Mouse (Mus musculus) bone marrow macrophage, adult 2 months (primary cell): ENCODE data around the gene Gm17324.
"Not testable (repeated sequence)": the region's sequence is repeated elsewhere in the genome, so short reads cannot be mapped to it uniquely, and the experiment has no call there.

ENCODE experiments used
- CTCF ChIP-seq: IDR thresholded peaks from 2 replicates; pipeline ENCODE4 v1.5.1; 2012; ENCODE audit warnings: low read depth, mild to moderate bottlenecking, low read length, moderate library complexity
- POLR2A ChIP-seq: IDR thresholded peaks from 2 replicates; pipeline ENCODE4 v1.6.1; 2012; ENCODE audit warnings: mild to moderate bottlenecking, low read depth, low read length, borderline replicate concordance

DNA sequence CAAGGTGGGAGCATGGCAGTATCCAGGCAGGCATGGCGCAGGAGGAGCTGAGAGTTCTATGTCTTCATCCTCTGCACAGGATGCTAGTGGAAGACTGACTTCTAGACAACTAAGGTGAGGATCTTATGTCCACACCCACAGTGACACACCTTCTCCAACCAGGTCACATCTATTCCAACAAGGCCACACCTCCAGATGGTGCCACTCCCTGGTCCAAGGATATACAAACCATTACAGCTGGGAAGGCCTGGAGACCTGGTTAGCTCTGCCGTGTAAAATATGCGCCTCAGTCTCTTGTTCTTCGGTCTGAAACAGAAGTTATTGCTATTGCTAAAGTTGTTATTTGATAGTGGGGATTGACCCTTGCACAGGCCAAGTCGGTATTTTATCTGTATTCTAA, 39.4 kb upstream of the Gm17324 start:
- TF ChIP-seq CTCF, POLR2A: not testable (repeated sequence)
